Mouse (Mus musculus) left cerebral cortex, postnatal 4 days (tissue): Measurements from ENCODE around the gene Nf1. TPM values are rescaled to one million over a fixed set of nuclear protein-coding genes. Genes with fewer than 3 reads are reported as not detected.
A peak's percentile ranks its signal among the peaks of the same experiment; 100 is the strongest.

Experiments used
- DNase-seq: peaks from one replicate; pipeline ENCODE4 v3.0.0-alpha.2; 2022
- intact Hi-C: fragments of 180-260 bp; cut with DNase I; formaldehyde crosslinking; loops from one replicate; pipeline ENCODE4 v1.15.1; 2025
- total RNA-seq, 2 experiments: library from RNA; stranded (reverse); gene quantifications; 2 replicates each; pipeline ENCODE4 v1.2.3; 2021

Gene Nf1
- total RNA-seq, 2 experiments from 2014 or later = 102 to 107 TPM

GRCm38 (mm10) chr11:79325663-79326062 lies 13.8 kb upstream of the Nf1 start:
- no peak for DNase-seq
- intact Hi-C loops = no loop called here

- intact Hi-C loops = no loop called here
- DNase-seq = no peak
Measured at GRCm38 (mm10) chr11:79327106-79327505, 12.4 kb upstream of the Nf1 start.

GRCm38 (mm10) chr11:79328060-79328459 lies 11.4 kb upstream of the Nf1 start:
- no peak for DNase-seq
- intact Hi-C loops = no loop called here

GRCm38 (mm10) chr11:79329585-79329984 lies 9.9 kb upstream of the Nf1 start:
- DNase-seq = no peak
- intact Hi-C loops = no loop called here

- intact Hi-C loops = no loop called here
- DNase-seq = no peak
Measured at GRCm38 (mm10) chr11:79335077-79335476, 4.4 kb upstream of the Nf1 start.

GRCm38 (mm10) chr11:79336722-79337267 lies 2.7 kb upstream of the Nf1 start:
- peak; percentile 8 for DNase-seq
- intact Hi-C loops = no loop called here

- DNase-seq = no peak
- intact Hi-C loops = no loop called here
Measured at GRCm38 (mm10) chr11:79338621-79339020, 872 bp upstream of the Nf1 start.

GRCm38 (mm10) chr11:79339808-79340781 lies 602 bp downstream of the Nf1 start:
- intact Hi-C loops = no loop called here
- peak; percentile 72 for DNase-seq

- intact Hi-C loops = no loop called here
- no peak for DNase-seq
Measured at GRCm38 (mm10) chr11:79356995-79357394, 17.5 kb downstream of the Nf1 start.

- intact Hi-C loops = no loop called here
- no peak for DNase-seq
Measured at GRCm38 (mm10) chr11:79357397-79357796, 17.9 kb downstream of the Nf1 start.

GRCm38 (mm10) chr11:79364956-79365355 lies 25.5 kb downstream of the Nf1 start:
- intact Hi-C loops = no loop called here
- no peak for DNase-seq

- intact Hi-C loops = no loop called here
- no peak for DNase-seq
Measured at GRCm38 (mm10) chr11:79366284-79366683, 26.8 kb downstream of the Nf1 start.

- intact Hi-C loops = no loop called here
- DNase-seq = no peak
Measured at GRCm38 (mm10) chr11:79373031-79373430, 33.5 kb downstream of the Nf1 start.

GRCm38 (mm10) chr11:79398336-79398735 lies 58.8 kb downstream of the Nf1 start:
- DNase-seq = peak; percentile 89
- intact Hi-C loops = loop anchor here (10.0 kb wide), 1 partner anchor 174 kb away; no protein-coding TSS in a partner anchor

- intact Hi-C loops = no loop called here
- DNase-seq = no peak
Measured at GRCm38 (mm10) chr11:79403625-79404319, 64.3 kb downstream of the Nf1 start.

- intact Hi-C loops = no loop called here
- DNase-seq = no peak
Measured at GRCm38 (mm10) chr11:79413761-79414513, 74.4 kb downstream of the Nf1 start.

- DNase-seq = no peak
- intact Hi-C loops = no loop called here
Measured at GRCm38 (mm10) chr11:79422496-79422895, 83.0 kb downstream of the Nf1 start.

- DNase-seq = no peak
- intact Hi-C loops = no loop called here
Measured at GRCm38 (mm10) chr11:79426571-79426970, 87.1 kb downstream of the Nf1 start.

- intact Hi-C loops = loop anchor here (2.0 kb wide), 1 partner anchor 21 kb away; no protein-coding TSS in a partner anchor
- DNase-seq = peak; percentile 12
Measured at GRCm38 (mm10) chr11:79427638-79428037, 88.1 kb downstream of the Nf1 start.

- intact Hi-C loops = no loop called here
- DNase-seq = no peak
Measured at GRCm38 (mm10) chr11:79435252-79435651, 95.8 kb downstream of the Nf1 start.

GRCm38 (mm10) chr11:79448361-79448760 lies 108.9 kb downstream of the Nf1 start:
- intact Hi-C loops = no loop called here
- DNase-seq = no peak
